Comparison of ENCODE assay signal across 7 mouse cellular contexts in the genomic region with DNA sequence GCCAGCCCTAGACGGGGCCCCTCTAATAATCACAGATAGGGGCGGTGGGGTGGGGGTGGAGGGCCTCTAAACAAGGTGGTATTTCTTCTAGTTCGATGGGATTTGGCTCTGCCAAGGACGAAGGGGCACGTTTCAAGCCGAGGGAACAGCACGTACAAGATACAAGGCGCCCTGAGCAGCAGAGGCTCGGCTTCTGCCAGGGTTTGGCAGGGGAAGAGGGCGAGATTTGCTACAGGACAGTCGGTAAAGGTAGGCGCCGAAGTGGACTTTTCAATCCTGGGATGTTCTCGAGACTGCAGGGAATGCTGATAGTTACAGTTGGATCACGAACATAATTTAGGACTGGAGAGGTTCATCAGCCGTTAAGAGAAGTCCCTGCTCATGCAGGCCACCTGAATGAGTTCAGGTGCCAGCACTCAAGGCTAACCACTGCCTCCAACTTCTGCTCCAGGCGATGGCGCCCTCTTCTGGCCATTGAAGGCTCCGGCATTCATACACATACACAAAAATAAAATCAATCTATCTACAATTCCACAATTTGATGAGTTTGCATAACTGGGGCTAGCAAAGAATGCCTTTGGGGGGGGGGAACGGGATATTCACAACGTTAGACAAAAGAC. TPM values are rescaled to one million over a fixed set of nuclear protein-coding genes. Genes with fewer than 3 reads are reported as not detected.
A peak's percentile ranks its signal among the peaks of the same experiment; 100 is the strongest.
DNase-seq lines count a peak whose midpoint lies in the region; ATAC-seq and TF ChIP-seq lines count a peak whose summit lies in the region.

No protein-coding gene starts in this region.

- H3K27me3 ChIP-seq in MEL (ENCODE audit: control insufficient read depth in 1 of 2, insufficient read depth in 2 of 2, low read length in 2 of 2): no peaks in the 10 kb centered on the region
- H3K27me3 ChIP-seq in forebrain, embryonic 10.5 days (ENCODE audit: poor library complexity, severe bottlenecking): peaks cover 30% of the 10 kb centered on the region
- H3K27me3 ChIP-seq in hindbrain, embryonic 12.5 days: peaks cover 25% of the 10 kb centered on the region; the same call in 1 of the 2 replicates
- no peaks in the 10 kb centered on the region for H3K27me3 ChIP-seq in liver, adult 2 months (ENCODE audit: control insufficient read depth, insufficient read depth, low read length)

- H3K79me2 ChIP-seq in MEL (ENCODE audit: control insufficient read depth, insufficient read depth, low read length, poor library complexity): peaks cover 14% of the 10 kb centered on the region
- H3K79me2 ChIP-seq in liver, adult 2 months (ENCODE audit: control insufficient read depth, insufficient read depth, low read length): peaks cover 17% of the 10 kb centered on the region; the same call in 1 of the 2 replicates

- TF ChIP-seq CTCF in MEL (IDR thresholded peaks at IDR 0.05 in 2 of 3, conservative IDR thresholded peaks at IDR 0.05 in 1 of 3; ENCODE audit: control insufficient read depth in 1 of 3, insufficient read depth in 1 of 3, low read depth in 2 of 3, low read length in 3 of 3, poor library complexity in 1 of 3, severe bottlenecking in 1 of 3): peak; percentile 84 to 93 (median 87)
- TF ChIP-seq CTCF in liver, adult 2 months (IDR thresholded peaks at IDR 0.05; ENCODE audit: low read depth, low read length): peak; percentile 87

- peak overlapping the region; percentile 87 for H3K4me2 ChIP-seq in hindbrain, embryonic 12.5 days (replicated peaks)

- H3K36me3 ChIP-seq in MEL (ENCODE audit: control insufficient read depth in 1 of 2, insufficient read depth in 2 of 2, low read length in 2 of 2): peaks cover 0 to 10% of the 10 kb centered on the region in 2 experiments; a peak in 2 of 4 replicates
- H3K36me3 ChIP-seq in forebrain, embryonic 10.5 days (replicated peaks): peaks cover 22% of the 10 kb centered on the region
- H3K36me3 ChIP-seq in hindbrain, embryonic 12.5 days: peaks cover 12% of the 10 kb centered on the region
- H3K36me3 ChIP-seq in liver, adult 2 months (ENCODE audit: control insufficient read depth, insufficient read depth, low read length): peaks cover 11% of the 10 kb centered on the region; the same call in 1 of the 2 replicates

- 0 out of 4 replicates have a peak, but pooled peaks of 1 of the 2 experiments have one; percentile 35 for TF ChIP-seq POLR2A in MEL (IDR thresholded peaks at IDR 0.05; ENCODE audit: control insufficient read depth in 1 of 2, insufficient read depth in 1 of 2, low read depth in 1 of 2, low read length in 2 of 2, poor library complexity in 1 of 2)
- no peak for TF ChIP-seq POLR2A in liver, adult 2 months (IDR thresholded peaks at IDR 0.05; ENCODE audit: extremely low read depth, insufficient read depth, low read length)

- H3K4me3 ChIP-seq in MEL (ENCODE audit: control insufficient read depth in 1 of 2, insufficient read depth in 1 of 2, low read depth in 2 of 2, low read length in 2 of 2): peak overlapping the region; percentile 55 to 56
- peak overlapping the region; percentile 34 for H3K4me3 ChIP-seq in brown adipose tissue, adult 24 weeks (ENCODE audit: insufficient read depth, low read depth, low read length)
- H3K4me3 ChIP-seq in forebrain, embryonic 10.5 days: peak overlapping the region; percentile 92
- peak overlapping the region; percentile 94; the same call in 1 of the 2 replicates for H3K4me3 ChIP-seq in hindbrain, embryonic 12.5 days
- no peak overlapping the region for H3K4me3 ChIP-seq in liver, adult 2 months (ENCODE audit: insufficient read depth, low read depth, low read length)

- H3K4me1 ChIP-seq in MEL (ENCODE audit: control insufficient read depth in 1 of 2, insufficient read depth in 2 of 2, low read length in 2 of 2): peaks cover 0 to 12% of the 10 kb centered on the region in 2 experiments; a peak in 3 of 4 replicates
- peaks cover 8% of the 10 kb centered on the region; the same call in 1 of the 2 replicates for H3K4me1 ChIP-seq in brown adipose tissue, adult 24 weeks (ENCODE audit: control insufficient read depth, insufficient read depth, insufficient read length, low read length)
- H3K4me1 ChIP-seq in forebrain, embryonic 10.5 days: peaks cover 71% of the 10 kb centered on the region
- H3K4me1 ChIP-seq in hindbrain, embryonic 12.5 days: peaks cover 32% of the 10 kb centered on the region
- H3K4me1 ChIP-seq in liver, adult 2 months (ENCODE audit: control insufficient read depth, insufficient read depth, low read length): peaks cover 31% of the 10 kb centered on the region

- H3K27ac ChIP-seq in MEL (ENCODE audit: control insufficient read depth, low read depth, low read length): peak overlapping the region; percentile 79
- H3K27ac ChIP-seq in brown adipose tissue, adult 24 weeks (replicated peaks; ENCODE audit: low read depth, low read length): peak overlapping the region; percentile 66
- peak overlapping the region; percentile 98 for H3K27ac ChIP-seq in forebrain, embryonic 10.5 days
- H3K27ac ChIP-seq in hindbrain, embryonic 12.5 days: peak overlapping the region; percentile 4; the same call in 1 of the 2 replicates
- H3K27ac ChIP-seq in liver, adult 2 months (replicated peaks; ENCODE audit: insufficient read depth, low read depth, low read length): peak overlapping the region; percentile 70

- no peaks in the 10 kb centered on the region for H3K9me3 ChIP-seq in MEL (replicated peaks; ENCODE audit: insufficient read depth, low read length)
- no peaks in the 10 kb centered on the region for H3K9me3 ChIP-seq in forebrain, embryonic 10.5 days
- H3K9me3 ChIP-seq in hindbrain, embryonic 12.5 days (replicated peaks): no peaks in the 10 kb centered on the region

- no peak for ATAC-seq in hindbrain, embryonic 12.5 days (ENCODE audit: low FRiP score)
- 0 out of 2 replicates have a peak, but pooled peaks have one; percentile 14 for ATAC-seq in monocyte, adult 5-6 weeks (replicated peaks; ENCODE audit: insufficient number of reproducible peaks, low FRiP score, low TSS enrichment, poor library complexity, severe bottlenecking)

- peak overlapping the region; percentile 79 for H3K9ac ChIP-seq in MEL (ENCODE audit: control insufficient read depth, low read depth, low read length, poor library complexity, severe bottlenecking)
- no peak overlapping the region for H3K9ac ChIP-seq in hindbrain, embryonic 12.5 days
- H3K9ac ChIP-seq in liver, adult 2 months (ENCODE audit: low read depth, low read length): 0 out of 2 replicates have a peak overlapping the region, but pooled peaks have one; percentile 15

- peak; percentile 93 for DNase-seq in MEL (ENCODE audit: low read depth, low spot score)
- DNase-seq in forebrain, embryonic 10.5 days (ENCODE audit: extremely low spot score, low spot score): peak; percentile 63
- DNase-seq in liver, adult 2 months (ENCODE audit: extremely low read depth, low read depth, low spot score): peak; percentile 68
- DNase-seq in thymus, adult 18-20 months: peak; percentile 43 to 58

- TF ChIP-seq RAD21 in MEL (IDR thresholded peaks at IDR 0.05; ENCODE audit: low read depth, low read length): peak; percentile 74

- TF ChIP-seq EP300 in MEL (IDR thresholded peaks at IDR 0.05; ENCODE audit: low read depth in 1 of 2, low read length in 2 of 2): no peak

- 8% methylated on average over 21 of the region's 21 CpGs for WGBS in forebrain, embryonic 10.5 days
- WGBS in hindbrain, embryonic 12.5 days: 6% methylated on average over 21 of the region's 21 CpGs
- WGBS in liver, adult 2 months: 18% methylated on average over 21 of the region's 21 CpGs

RNA-seq across cellular contexts. Expression of gene Ctdsp1, which starts 0.9 kb away (rescaled TPM):
- 18.0 TPM in 2 replicates for total RNA-seq in MEL (2012; rRNA removed)
- 10 to 100 TPM in 1 of 2 experiments, not detected in 1; 69.8 TPM for polyA plus RNA-seq in MEL (2012; ENCODE audit: insufficient read depth in 1 of 2, insufficient read length in 2 of 2, low read depth in 1 of 2, low replicate concordance in 2 of 2, missing spikeins in 1 of 2)
- polyA plus RNA-seq in brown adipose tissue, adult 24 weeks (2012; ENCODE audit: insufficient read depth, insufficient read length, missing spikeins): 66.8 and 98.0 TPM in 2 replicates
- polyA plus RNA-seq in forebrain, embryonic 10.5 days (2016; fragmentation: Nextera tagmentation; extraction: Ambion mirVana): 38.0 and 38.2 TPM in 2 replicates
- 38.8 and 39.2 TPM in 2 replicates for polyA plus RNA-seq in hindbrain, embryonic 12.5 days (2016; fragmentation: Nextera tagmentation; extraction: Ambion mirVana)
- 27.1 and 41.9 TPM in 2 replicates for total RNA-seq in liver, adult 2 months (2014; rRNA removed)
- polyA plus RNA-seq in liver, adult 2 months (2012; rRNA removed): 167 and 185 TPM in 2 replicates
- total RNA-seq in monocyte, adult 5-6 weeks (2017): 31.8 to 64.2 TPM (median 34.4 TPM) in 3 replicates

RNA-seq across cellular contexts. Expression of gene Slc11a1, which starts 15.4 kb away (rescaled TPM):
- total RNA-seq in MEL (2012; rRNA removed): 0.26 TPM in 1 of 2 replicates, not detected in the other
- polyA plus RNA-seq in MEL (2012; ENCODE audit: insufficient read depth in 1 of 2, insufficient read length in 2 of 2, low read depth in 1 of 2, low replicate concordance in 2 of 2, missing spikeins in 1 of 2): under 1 TPM in 1 of 2 experiments, not detected in 1; 0.11 TPM
- polyA plus RNA-seq in brown adipose tissue, adult 24 weeks (2012; ENCODE audit: insufficient read depth, insufficient read length, missing spikeins): 1.5 and 5.8 TPM in 2 replicates
- 2.7 and 2.9 TPM in 2 replicates for polyA plus RNA-seq in forebrain, embryonic 10.5 days (2016; fragmentation: Nextera tagmentation; extraction: Ambion mirVana)
- polyA plus RNA-seq in hindbrain, embryonic 12.5 days (2016; fragmentation: Nextera tagmentation; extraction: Ambion mirVana): 2.0 and 2.2 TPM in 2 replicates
- total RNA-seq in liver, adult 2 months (2014; rRNA removed): 17.5 and 23.4 TPM in 2 replicates
- polyA plus RNA-seq in liver, adult 2 months (2012; rRNA removed): 10.8 and 21.4 TPM in 2 replicates
- 180 to 306 TPM (median 249 TPM) in 3 replicates for total RNA-seq in monocyte, adult 5-6 weeks (2017)

RNA-seq across cellular contexts. Expression of gene Vil1, which starts 18.8 kb away (rescaled TPM):
- 0.03 and 0.04 TPM in 2 replicates for total RNA-seq in MEL (2012; rRNA removed)
- under 1 TPM in 1 of 2 experiments, not detected in 1; 0.04 TPM for polyA plus RNA-seq in MEL (2012; ENCODE audit: insufficient read depth in 1 of 2, insufficient read length in 2 of 2, low read depth in 1 of 2, low replicate concordance in 2 of 2, missing spikeins in 1 of 2)
- 0.46 and 1.1 TPM in 2 replicates for polyA plus RNA-seq in brown adipose tissue, adult 24 weeks (2012; ENCODE audit: insufficient read depth, insufficient read length, missing spikeins)
- polyA plus RNA-seq in forebrain, embryonic 10.5 days (2016; fragmentation: Nextera tagmentation; extraction: Ambion mirVana): 0.12 and 0.17 TPM in 2 replicates
- 0.09 and 0.14 TPM in 2 replicates for polyA plus RNA-seq in hindbrain, embryonic 12.5 days (2016; fragmentation: Nextera tagmentation; extraction: Ambion mirVana)
- total RNA-seq in liver, adult 2 months (2014; rRNA removed): 0.13 and 0.18 TPM in 2 replicates
- 0.22 and 0.26 TPM in 2 replicates for polyA plus RNA-seq in liver, adult 2 months (2012; rRNA removed)
- total RNA-seq in monocyte, adult 5-6 weeks (2017): 0.87 to 1.9 TPM in 2 of 3 replicates, not detected in the other

RNA-seq across cellular contexts. Expression of gene Catip, which starts 28.5 kb away (rescaled TPM):
- 0.08 TPM in 1 of 2 replicates, not detected in the other for total RNA-seq in MEL (2012; rRNA removed)
- under 1 TPM in 1 of 2 experiments, not detected in 1; 0.08 TPM for polyA plus RNA-seq in MEL (2012; ENCODE audit: insufficient read depth in 1 of 2, insufficient read length in 2 of 2, low read depth in 1 of 2, low replicate concordance in 2 of 2, missing spikeins in 1 of 2)
- polyA plus RNA-seq in brown adipose tissue, adult 24 weeks (2012; ENCODE audit: insufficient read depth, insufficient read length, missing spikeins): not detected in 2 replicates
- polyA plus RNA-seq in forebrain, embryonic 10.5 days (2016; fragmentation: Nextera tagmentation; extraction: Ambion mirVana): 0.12 and 0.34 TPM in 2 replicates
- 1.4 and 1.5 TPM in 2 replicates for polyA plus RNA-seq in hindbrain, embryonic 12.5 days (2016; fragmentation: Nextera tagmentation; extraction: Ambion mirVana)
- total RNA-seq in liver, adult 2 months (2014; rRNA removed): 0.09 TPM in 1 of 2 replicates, not detected in the other
- polyA plus RNA-seq in liver, adult 2 months (2012; rRNA removed): 0.09 TPM in 1 of 2 replicates, not detected in the other
- 0.29 to 3.3 TPM (median 0.96 TPM) in 3 replicates for total RNA-seq in monocyte, adult 5-6 weeks (2017)

Comparison
In these comparisons a context has a peak if more than half of its experiments do, and no peak if none do; other contexts are left out.
1. H3K27ac ChIP-seq: peak in every context shown above with its lines; median percentile 98 in forebrain, embryonic 10.5 days; 79 in MEL; 70 in liver, adult 2 months; 66 in brown adipose tissue, adult 24 weeks; 4 in hindbrain, embryonic 12.5 days.